Mouse (Mus musculus) gastrocnemius, adult 8-10 months (tissue): ENCODE measurements at regions not wholly inside any gene's neighbourhood (a gene's known extent, or its start where the extent isn't known, plus 50 kb on each side); places are given as distances from the start of the nearest gene placed in this dataset.

Experiments
- DNase-seq, 2 experiments: peaks; one replicate each; pipeline ENCODE4 v3.0.0; 2022; ENCODE audit warnings: low spot score in 2 of 2

DNA sequence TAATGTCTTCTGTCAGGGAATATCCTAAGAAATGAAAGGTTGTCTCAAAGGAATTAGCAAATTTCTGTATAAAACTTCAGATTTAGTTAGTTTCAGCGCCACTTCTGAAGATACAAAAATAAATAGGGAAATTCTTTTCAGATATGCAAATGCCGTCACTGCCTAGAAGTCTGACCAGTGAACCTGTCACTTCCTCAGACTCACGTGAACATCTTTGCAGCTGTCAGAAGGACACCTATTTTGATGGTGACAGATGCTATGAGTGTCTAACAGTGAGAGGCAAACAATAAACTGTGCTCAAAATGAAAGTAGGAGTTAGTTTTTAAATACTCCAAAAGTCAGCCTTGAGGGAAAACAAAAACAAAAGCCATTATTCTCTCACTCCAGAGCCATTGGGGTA lies 57.5 kb upstream of the Igf1r start:
- no peak for DNase-seq

DNA sequence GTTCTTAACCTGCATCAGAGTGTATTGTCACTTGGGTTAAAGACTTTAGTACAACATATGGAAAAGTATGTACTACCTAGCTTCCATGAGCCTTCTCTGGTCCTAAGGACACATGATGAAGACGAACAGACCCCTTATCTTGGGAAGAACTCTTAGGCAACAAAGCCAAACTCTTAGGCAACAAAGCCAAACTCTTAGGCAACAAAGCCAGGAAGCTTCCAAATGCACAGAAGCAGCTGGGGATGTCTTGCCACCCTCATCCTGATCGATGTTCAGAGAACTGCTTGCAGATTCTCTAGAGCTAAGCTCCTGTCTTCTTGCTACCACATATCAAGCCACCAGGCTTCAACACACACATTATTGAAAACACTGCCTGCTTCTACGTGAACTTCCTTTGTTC lies 59.7 kb upstream of the Igf1r start:
- DNase-seq, result no peak

DNA sequence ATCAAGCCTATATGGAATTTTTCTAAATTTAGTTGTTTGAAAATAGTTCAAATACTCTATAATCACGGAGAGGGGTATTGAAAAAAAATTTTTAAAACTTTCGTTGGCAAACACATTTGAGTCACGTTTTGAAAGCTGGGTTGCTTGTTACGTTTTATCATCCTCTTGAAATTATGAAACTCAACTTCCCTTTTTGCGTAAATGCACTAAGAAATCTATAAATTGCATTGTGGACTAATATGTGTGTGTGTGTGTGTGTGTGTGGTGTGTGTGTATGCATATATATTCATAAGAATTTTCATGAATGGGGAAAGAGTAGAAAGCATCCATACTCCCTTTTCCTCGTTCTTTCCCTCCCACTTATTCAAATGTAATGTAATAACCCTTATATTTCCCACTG lies 69.6 kb upstream of the Igf1r start:
- no peak for DNase-seq

DNA sequence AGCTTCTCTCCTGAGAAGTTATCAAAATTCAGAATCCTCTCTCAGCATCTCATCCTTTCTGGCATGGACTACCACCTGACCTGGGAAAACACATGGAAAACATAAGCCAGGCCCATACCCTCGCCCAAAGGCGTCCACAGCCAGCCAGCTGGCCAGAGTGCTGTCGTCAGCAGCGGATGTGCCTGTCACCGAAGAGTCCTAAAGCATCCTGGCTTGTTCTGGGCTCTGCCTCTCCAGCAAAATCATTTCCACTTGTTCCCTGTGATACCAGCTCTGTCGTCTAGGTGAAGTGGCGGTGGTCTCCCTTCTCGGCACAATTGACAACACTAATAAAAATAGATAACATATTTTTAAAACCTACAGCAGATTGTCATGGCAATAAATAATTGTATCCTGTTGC lies 70.0 kb upstream of the Igf1r start:
- DNase-seq, result no peak

DNA sequence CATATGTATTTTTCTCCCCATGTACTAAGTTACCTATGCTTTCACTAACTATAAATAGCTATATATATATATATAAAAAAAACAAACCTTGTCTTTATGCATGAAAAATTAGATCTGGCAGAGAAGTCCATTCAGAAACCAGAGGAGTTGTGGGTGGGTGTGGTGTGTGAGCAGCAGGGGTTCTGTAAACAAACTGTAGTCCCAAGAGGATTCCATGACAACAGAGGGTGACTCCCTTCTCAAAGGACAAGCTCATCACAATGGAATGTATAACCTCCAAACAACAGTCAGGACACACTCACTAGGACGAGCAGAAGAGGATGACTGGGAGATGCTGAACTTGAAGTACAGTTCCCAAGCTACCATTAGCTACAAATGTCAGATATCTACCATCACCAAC lies 74.4 kb upstream of the Igf1r start:
- no peak for DNase-seq

DNA sequence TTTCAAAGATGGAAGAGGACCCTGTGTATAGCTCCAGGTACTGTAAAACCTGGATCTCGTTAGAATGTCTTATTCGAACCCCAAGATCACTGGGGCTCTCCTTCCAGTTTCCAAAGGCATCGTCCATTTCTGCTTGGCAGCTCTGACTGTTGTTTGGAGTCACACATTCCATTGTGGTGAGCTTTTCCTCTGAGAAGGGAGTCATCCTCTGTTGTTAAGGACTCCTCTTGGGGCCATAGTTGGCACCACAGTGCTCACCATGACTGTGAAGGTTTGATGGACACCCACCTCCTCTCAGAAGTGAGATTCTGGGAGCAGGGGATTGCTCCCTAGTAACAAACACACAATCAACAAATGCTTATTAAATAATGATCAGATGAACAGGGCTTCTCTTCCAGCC lies 75.0 kb upstream of the Igf1r start:
- no peak for DNase-seq

DNA sequence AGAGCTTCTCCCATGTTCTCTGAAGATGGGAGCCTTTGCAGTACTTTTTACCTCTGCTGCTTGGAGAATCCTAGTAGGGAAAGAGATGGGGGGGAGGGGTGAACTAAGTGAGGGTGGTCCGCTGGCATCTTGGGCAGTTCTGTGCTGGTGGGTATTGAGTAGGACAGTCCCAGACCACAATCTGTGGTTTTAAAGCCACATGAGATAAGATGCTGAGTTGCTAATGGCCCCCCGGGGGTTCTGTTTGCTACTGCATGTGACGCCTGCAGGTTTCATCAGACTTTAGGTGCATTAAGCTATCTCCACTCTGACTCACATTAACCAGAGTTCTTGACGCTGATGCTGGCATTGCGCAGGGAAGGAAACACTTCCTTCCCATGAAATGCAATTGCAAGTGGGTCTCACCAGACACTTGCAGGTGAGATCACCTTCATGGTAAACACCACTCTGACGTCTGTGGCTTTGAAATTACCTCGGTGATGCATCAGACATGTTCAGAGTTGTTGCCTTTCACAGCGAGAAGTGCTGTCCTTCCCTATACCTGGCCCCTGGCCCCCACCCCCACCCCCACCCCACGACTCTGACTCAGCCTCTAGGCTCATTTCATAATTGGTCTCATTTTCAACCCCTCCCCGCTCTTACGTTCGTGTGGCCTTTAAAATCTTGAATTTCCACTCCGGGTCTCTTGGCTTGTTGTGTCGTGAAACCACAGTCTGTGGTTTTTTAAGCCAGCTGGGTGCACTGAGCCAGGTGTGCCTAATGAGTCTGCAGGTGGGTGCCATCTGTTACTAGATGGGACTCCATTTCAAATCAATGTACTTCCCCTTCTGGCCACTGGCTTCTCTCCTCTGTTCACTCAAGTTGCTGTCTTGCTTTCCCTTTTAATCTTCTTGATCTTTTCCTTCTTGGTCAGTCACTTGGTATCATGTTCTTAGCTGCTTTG lies 94.8 kb upstream of the Synm start:
- no peak for DNase-seq

DNA sequence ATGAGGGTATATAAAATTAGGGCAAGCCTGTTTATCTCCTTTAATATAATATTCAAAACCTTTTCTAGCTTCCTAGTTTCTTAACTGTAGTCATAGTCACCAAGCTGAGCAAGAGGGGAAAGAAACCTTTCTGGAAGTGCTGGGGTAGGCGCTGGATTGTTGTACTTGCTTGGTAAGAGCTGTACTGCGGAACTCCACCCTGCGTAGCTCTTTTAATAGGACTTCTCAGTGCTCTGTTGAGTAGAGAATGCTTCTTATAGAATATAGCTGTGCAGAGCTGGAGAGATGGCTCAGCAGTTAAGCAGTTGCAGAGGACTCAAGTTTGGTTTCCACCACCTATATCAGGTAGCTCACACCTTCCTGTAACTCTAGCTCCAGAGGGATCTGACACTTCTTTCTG lies 93.3 kb upstream of the Synm start:
- no peak for DNase-seq

DNA sequence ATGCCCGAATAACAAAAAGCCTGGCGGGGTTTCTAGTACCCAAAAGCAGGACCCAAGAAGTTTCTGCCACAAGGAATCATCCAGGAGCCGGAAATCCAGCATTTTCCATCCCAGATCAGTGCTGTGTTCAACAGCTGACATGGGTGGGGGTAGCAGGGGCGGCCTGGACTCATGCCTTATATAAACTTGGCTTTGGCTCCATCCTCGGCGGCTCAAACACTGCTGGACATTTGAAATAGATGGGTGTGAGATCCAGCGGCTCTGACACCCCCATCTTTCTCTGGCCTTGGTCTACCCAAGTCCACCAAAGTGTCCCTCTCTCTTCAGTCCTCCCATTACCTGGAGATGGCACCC lies 89.9 kb upstream of the Synm start:
- no peak for DNase-seq

DNA sequence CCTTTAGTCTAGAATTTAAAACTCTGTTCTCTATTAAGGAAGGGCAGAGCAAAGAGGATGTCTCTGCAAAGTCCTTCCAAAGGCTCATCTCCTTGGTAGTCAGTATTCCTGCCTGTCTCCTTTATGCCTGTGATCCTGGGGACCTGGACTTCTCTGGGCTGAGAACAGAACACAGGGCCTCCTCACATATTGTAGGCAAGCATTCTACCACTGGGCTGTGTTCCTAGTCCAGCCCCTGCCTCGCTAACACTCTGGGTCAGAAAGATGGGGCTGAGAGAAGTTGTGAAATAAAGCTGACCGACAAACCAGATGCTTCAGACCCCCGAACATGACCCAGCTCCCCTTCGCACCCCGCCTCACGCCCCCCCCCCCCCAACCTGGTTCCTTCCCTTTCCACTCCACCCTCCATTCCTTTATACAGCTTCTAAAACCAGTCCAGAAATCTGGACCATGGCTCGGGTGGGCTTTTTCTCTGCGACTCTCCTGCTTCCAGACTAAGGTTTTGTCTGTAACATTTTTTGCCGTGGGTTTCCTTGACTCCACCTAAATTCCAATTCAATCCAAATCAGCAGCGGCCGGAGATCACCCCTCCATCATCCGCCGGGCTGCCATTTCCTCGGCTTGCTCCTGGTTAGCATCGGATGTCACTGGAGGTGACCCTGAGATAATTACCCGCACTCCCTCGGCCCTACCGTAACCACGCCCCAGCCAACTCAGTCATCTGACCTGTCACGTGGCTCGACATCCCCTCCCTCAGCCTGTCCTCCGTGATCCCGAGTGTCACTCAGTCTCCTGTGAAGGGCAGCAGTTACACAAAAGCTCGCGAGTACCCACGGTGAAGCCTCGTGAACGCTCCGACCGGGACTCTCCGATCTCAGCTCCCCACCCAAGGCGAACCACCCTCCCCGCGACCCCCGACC lies 89.3 kb upstream of the Synm start:
- DNase-seq, result peak in 1 of 2 experiments; percentile 20

DNA sequence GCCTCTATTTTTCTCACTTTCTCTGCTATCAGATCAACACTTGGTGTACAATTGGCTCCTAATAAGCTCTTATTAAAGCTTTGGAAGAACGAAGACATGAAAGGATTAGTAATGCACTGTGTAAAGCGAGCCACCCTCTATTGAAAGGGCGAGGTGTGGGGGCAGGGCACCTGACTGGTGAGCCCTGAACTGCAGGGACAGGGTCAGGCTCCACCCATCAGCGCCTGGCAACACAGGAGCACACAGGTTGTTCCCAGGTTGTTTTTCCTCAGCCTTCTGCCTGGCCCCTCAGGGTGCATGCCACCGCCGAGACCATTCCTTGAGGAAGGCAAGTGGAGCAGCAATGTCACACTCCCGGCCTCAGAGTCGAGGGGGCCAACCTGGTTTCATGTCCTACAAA lies 87.3 kb upstream of the Synm start:
- no peak for DNase-seq

DNA sequence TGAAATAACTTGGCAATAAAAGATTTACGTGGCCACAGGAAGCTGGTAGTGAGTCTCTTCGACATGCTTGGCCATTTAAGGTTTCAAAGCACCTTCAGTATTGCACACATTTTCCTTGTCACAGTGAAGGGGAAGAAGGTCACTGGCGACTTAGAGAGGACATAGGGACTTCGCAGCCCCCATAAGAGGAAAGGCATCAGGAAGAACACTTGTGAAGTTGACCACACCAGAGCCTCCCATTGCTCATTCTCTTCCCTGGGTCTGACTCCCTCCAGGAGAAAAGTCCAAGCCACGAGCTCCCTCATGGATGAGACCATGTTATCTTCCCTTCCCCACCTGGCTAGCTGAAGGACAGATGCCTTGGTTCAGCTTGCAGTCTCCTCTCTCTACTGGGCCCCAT lies 77.4 kb upstream of the Synm start:
- no peak for DNase-seq

DNA sequence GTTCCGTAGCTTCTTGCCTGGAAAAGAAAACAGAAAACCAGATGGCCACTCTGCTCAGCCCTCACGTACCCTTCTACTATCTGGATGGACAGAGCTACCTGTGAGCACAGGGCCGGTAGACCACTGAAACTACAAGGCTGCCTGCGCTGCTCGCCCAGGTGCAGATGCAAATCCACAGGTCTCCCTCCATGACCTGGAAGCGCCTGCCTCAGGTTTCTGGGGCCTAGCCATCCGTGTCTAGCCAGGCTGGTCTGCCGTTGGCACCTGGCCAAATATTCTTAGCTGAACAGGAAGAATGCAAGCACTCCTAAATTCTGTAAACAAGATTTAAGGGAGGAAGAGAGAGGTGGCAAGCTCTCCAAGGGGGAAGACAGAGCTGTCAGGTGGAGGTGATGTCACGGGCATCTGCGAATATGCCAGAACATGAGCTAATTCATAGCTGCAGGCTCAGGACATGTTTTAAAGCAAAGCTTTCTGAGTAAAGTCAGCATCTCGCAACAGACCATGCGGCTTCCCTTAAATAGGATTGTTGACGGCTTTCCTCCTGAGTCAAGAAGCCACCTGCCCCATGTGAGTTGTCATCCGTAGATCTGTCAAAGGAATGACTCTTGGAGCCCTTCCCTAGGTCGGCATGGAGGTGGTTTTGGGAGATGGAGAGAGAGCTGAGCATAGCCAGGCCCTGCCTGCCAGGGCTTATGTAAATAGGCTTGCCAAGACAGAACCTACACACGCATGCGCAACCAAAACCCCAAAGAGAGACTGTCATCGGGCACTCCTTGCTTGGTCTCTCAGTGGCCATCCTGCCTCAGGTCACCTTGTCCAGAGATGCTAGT lies 76.8 kb upstream of the Synm start:
- no peak for DNase-seq

DNA sequence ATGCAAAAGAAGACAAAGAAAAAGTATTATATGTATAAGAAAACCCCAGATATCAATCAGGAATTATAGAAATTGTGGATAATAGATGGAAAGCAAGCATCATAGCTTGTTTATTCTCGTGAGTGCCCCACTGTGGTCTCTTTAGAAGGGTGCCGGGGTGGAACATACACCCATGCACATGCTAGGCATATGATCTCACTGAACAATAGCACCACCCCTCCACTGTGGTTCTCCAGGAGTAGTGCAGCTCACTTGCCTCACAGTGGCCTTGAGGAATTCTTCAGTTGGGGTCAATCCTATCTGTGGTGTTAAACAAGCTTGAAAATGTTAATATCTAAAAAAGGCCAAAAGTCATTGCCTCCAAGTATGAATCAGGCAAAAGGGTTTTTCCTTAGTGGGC lies 72.2 kb upstream of the Synm start:
- DNase-seq, result no peak

DNA sequence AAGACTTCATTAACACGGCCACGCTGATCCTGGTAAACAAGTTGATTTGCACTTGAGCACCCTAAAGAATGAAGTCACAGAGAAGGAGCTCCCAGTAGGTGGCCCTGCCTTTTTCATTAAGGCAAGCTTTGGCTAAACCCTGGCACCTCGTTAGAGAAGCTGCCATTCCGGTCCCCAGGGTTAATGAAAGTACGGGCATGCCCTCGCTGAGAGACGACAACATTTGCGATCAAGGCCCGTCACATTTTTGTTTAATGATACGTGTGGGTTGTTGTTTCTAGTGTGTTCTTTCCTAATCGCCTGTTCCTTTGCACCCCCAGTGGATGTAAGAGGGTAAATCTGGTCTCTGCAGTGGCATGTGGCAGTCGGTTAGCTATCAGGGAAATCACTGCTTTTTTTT lies 67.8 kb upstream of the Synm start:
- DNase-seq, result no peak

DNA sequence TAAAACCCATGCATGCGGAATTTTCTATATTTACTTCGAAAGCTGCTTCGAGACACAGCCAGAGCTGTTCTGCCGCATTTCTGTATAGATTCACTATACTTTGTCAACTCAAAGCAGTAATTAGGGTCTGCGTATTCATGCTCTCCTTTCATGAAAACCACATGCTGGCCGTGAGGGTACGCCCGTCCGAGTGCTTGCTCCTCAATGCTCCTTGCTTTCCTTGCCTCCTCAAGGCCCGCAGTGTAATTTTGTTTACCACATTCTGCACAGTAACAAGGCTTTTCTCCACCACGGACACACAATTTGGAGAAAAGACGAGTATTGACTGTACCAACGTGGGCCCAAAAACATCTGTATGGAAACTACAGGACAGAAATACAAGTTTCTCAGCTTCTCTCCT lies 67.4 kb upstream of the Synm start:
- DNase-seq, result no peak

DNA sequence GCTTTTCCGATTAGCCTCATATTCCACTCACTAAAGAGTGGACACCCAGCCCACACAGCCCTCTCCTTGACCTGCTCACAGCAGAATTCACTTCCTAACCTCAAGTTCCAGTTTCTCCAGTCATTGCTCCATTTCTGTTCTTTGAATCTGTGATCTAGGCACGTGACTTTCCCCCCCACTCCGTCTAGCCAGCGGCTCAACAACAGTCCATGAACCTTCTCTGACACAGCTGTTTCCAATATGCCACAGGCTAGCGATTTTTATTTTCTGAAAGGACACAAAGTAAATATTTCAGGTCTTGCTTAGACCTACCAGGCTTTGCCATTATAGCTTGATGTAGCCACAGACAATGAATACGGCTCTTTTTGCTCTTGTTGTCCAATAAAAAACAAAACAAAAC lies 66.8 kb upstream of the Synm start:
- no peak for DNase-seq

DNA sequence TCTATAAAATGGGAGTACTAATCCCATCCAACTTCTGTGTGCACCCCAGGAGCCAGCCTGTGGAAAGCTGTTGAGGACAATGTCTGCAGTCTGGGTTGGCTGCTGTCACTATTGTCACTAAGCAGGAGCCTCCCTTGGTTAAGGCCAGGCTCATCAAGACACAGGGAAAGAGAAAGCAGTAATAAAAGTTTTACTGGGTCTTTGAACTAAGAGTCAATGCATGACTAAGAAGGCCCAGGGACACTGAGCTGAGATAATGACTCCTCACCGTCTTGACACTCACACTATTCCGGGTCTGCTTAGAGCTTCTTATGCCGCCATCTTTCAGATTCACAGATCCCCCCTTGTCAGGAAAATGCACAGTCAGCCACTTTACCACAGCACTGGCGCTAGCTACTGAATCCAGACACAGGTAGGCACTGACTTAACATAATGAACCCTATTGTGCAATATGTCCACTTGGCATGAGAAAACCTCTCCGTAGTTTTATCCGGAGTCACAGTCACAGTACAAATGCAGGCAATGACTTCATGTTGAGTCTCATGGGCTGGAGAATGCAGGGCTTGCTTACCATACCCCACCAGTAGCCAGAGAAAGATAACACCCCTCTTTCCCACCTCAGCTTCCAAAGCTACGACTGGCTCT lies 66.2 kb upstream of the Synm start:
- DNase-seq, result no peak

DNA sequence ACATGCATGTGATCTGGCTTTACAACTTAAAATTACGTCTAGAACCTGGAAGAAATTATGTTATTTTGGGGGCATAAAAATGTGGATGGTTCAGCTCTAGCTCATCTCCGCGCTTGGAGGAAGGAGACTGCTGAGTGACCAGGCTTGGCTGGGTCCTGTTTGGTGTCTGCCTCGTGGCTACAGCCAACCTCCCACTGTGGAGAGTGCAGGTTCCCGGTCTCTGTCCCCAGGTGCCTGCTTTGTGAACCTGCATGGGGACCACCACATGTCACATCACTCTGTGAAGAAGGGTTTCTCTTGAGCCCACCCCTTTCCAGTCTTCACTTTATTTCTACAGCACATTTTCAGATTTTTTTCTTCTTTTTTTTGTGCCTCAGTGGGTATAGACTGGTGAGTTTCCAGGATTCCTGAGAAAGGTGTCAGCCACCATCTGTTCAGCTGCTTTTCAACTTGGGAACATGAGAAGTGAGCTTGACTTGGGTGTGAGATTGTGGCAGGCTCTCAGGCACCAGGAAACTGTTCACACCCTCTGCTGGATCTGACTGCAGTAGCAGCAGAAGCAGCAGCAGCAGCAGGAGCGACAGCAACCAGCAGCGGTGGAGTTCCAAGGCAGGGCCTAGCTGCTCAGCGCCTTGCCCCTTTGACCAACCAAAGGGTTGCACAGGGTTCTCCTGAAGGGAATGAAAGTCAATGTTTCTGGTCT lies 64.6 kb upstream of the Synm start:
- DNase-seq, result no peak

DNA sequence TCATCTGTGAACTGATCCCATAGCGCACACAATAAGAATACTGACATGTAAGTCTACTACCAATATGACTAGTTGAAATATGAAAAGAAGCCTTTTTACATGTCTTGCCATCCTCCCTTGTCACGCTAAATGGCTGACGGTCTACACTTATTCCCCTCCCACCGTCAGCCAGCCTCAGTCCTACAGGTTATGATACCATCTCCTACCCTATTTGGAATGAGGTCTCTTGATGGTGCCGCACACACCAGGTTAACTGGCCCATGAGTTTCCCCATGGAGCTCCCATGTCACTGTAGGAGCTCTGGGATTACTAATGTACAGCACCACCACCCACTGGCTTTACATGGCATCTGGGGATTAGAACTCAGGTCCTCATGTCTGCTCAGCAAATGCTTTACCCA lies 60.0 kb upstream of the Synm start:
- no peak for DNase-seq

DNA sequence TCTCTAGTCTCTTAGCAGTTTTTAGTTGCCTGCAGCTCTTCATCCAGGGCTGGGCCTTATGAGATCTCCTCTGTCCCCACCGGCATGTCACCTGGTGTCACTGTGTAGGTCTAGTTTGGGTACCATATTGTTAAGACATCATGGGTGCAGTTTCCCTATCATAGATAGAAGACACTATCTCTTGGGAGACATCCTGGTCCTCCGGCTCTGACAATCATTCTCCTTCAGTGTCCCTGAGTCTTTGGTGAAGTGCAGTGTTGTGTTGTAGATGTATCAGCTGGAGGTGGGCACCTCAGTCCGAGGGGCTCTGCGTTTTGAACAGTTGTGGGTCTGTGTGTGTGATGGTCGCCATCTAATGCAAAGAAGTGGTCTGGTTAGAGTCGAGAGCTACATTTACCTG lies 58.0 kb upstream of the Synm start:
- no peak for DNase-seq
